Mouse (Mus musculus): ENCODE data around the gene Slc38a9. TPM values are rescaled to one million over a fixed set of nuclear protein-coding genes. Genes with fewer than 3 reads are reported as not detected.

The Slc38a9 gene
- polyA plus RNA-seq (2021; fragmentation: Nextera tagmentation): 3.4 and 4.3 TPM in 2 replicates
- long read RNA-seq, experiment 1, full-length matches to known transcripts: 7 of 24 reads
- long read RNA-seq, experiment 1, partial matches to known transcripts: 4 of 24 reads
- long read RNA-seq, experiment 1, other reads (novel, unspliced or antisense): 13 of 24 reads
- long read RNA-seq, experiment 2, full-length matches to known transcripts: 9 of 21 reads
- long read RNA-seq, experiment 2, partial matches to known transcripts: 2 of 21 reads
- long read RNA-seq, experiment 2, other reads (novel, unspliced or antisense): 10 of 21 reads

DNA sequence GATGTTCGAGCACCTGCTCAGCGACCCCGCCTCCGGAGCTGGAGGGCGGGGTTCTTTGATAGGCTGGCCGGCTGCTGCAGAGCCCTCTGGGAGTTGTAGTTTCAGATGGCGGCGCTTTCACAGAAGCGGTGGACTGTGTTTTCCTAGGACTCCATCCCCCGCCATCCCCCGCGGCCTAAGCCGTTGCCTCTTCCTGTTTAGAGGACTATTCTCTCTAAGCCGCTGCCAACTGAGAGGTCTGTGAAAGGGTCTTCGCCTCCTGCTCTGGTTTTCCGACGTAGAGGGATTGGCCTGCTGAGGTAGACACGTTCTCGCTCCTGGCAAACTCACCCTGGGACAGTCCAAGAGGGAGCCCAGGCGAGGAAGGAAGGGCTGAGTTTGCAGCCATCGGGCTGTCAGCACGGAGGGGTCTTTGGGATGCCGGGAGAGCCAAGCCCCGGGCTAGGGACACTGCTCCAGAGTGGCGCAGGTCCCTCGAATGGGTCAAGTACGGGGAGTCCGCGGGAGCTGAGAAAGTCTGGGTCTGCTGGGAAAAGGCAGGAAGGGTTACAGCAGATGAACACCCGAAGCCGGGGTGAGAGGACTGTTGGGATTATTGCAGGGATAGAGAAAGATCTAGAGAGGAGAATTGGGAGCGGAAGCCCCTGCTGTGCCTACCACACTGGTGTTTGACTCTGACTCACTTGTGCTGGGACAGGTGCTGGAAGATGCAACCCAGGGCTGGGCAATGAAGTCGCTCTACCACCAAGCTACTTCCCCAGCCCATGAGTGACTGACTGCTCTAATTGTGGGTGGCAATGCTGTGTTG lies at the start of gene Slc38a9:
Gene Slc38a9 (plus strand): TSS at position 178 of the 808 bp plus-strand sequence.

DNA sequence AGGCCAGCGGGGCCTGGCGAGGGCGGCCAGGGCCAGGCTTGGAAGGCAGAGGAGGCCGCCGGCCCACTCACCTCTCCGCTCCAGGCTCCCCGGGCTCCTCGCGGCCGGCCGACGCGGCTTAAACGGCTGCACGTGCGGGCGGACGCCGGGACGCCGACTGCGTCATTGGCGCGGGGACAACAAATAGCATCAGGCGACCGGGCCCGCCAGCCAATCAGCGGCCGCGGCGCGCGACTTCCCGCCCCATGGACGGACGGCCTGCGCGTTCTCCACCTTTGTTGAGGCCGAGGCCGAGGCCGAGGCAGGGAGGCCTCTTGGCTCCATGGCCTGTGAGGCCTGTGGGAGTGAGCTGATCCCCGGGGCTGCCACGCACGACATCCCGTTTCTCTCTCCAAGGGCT lies 8.3 kb upstream of the Slc38a9 start, which contains the start of gene Ddx4:
Gene Ddx4 (minus strand): TSS at position 271 of the 400 bp plus-strand sequence.

Other genes starting within 250 kb of the Slc38a9 start
- gene Il6st, start 196.7 kb upstream of the Slc38a9 start, polyA plus RNA-seq (2021; fragmentation: Nextera tagmentation): 10.1 and 10.8 TPM in 2 replicates
- 0.04 TPM in 1 of 2 replicates, not detected in the other for gene Il31ra, start 66.4 kb upstream of the Slc38a9 start, polyA plus RNA-seq (2021; fragmentation: Nextera tagmentation)
- 0.15 and 0.25 TPM in 2 replicates for gene Ddx4, start 8.3 kb upstream of the Slc38a9 start, polyA plus RNA-seq (2021; fragmentation: Nextera tagmentation)
- gene Plpp1, start 140.0 kb downstream of the Slc38a9 start, polyA plus RNA-seq (2021; fragmentation: Nextera tagmentation): 55.0 and 68.4 TPM in 2 replicates